Mouse (Mus musculus) stomach, postnatal 0 days (tissue): ENCODE data around the gene Lrch1. TPM values are rescaled to one million over a fixed set of nuclear protein-coding genes. Genes with fewer than 3 reads are reported as not detected.
A peak's percentile ranks its signal among the peaks of the same experiment; 100 is the strongest.

Experiments
- ATAC-seq: fragments of 200-750 bp; cut with Nextera tagmentation; 2 replicates; pipeline ENCODE4 v1.8.0; 2017; ENCODE audit not compliant: low FRiP score, low TSS enrichment
- DNase-seq: peaks from one replicate; pipeline ENCODE4 v3.0.0-alpha.2; 2016; ENCODE audit warnings: low spot score
- H3K27ac ChIP-seq: fragments of 300-500 bp; sonication (generic); replicated peaks from 2 replicates; pipeline ENCODE4 v1.5.1; 2014; ENCODE audit warnings: mild to moderate bottlenecking, control low read depth
- H3K27me3 ChIP-seq: fragments of 300-500 bp; sonication (generic); 2 replicates; pipeline ENCODE4 v1.6.1; 2014; ENCODE audit warnings: low read length; ENCODE audit not compliant: control insufficient read depth, insufficient read depth
- H3K36me3 ChIP-seq: fragments of 300-500 bp; sonication (generic); 2 replicates; pipeline ENCODE4 v1.6.1; 2014; ENCODE audit warnings: low read length, mixed read lengths; ENCODE audit not compliant: control insufficient read depth, insufficient read depth
- H3K4me1 ChIP-seq: fragments of 300-500 bp; sonication (generic); replicated peaks from 2 replicates; pipeline ENCODE4 v1.6.1; 2014; ENCODE audit warnings: antibody characterized with exemption; ENCODE audit not compliant: control insufficient read depth, insufficient read depth
- H3K4me2 ChIP-seq: fragments of 300-500 bp; sonication (generic); replicated peaks from 2 replicates; pipeline ENCODE4 v1.6.1; 2014; ENCODE audit warnings: low read depth, mild to moderate bottlenecking, control low read depth, moderate library complexity
- H3K4me3 ChIP-seq: fragments of 300-500 bp; sonication (generic); 2 replicates; pipeline ENCODE4 v1.5.1; 2014; ENCODE audit warnings: low read depth, low read length, control low read depth
- H3K9ac ChIP-seq: fragments of 300-500 bp; sonication (generic); 2 replicates; pipeline ENCODE4 v1.6.1; 2014; ENCODE audit warnings: mild to moderate bottlenecking, low read length, control low read depth, mixed read lengths
- H3K9me3 ChIP-seq: fragments of 300-500 bp; sonication (generic); 2 replicates; pipeline ENCODE4 v1.6.1; 2016; ENCODE audit warnings: low read length; ENCODE audit not compliant: control insufficient read depth
- CTCF ChIP-seq: IDR thresholded peaks from 2 replicates; pipeline ENCODE4 v1.5.1; 2016; ENCODE audit warnings: antibody characterized with exemption, low read depth, mild to moderate bottlenecking, moderate library complexity
- EP300 ChIP-seq: optimal IDR thresholded peaks from 2 replicates; pipeline ENCODE3; 2016; ENCODE audit warnings: antibody characterized with exemption
- WGBS: fragments of 180-500 bp; shearing (Covaris S2); extraction: QIAGEN DNeasy Blood & Tissue Kit; methylation state at CpG from one replicate; pipeline ENCODE4 v1.1.7; 2014; 5-methylcytosine and 5-hydroxymethylcytosine counted together
- polyA plus RNA-seq: library from polyadenylated mRNA; unstranded; fragments of >200 nt; fragmentation: Nextera tagmentation; extraction: Ambion mirVana; gene quantifications from 2 replicates; pipeline ENCODE4 v1.2.1, GENCODE M21; 2015

Gene Lrch1
- polyA plus RNA-seq, 1 experiment from 2014 or later: 11.7 TPM

DNA sequence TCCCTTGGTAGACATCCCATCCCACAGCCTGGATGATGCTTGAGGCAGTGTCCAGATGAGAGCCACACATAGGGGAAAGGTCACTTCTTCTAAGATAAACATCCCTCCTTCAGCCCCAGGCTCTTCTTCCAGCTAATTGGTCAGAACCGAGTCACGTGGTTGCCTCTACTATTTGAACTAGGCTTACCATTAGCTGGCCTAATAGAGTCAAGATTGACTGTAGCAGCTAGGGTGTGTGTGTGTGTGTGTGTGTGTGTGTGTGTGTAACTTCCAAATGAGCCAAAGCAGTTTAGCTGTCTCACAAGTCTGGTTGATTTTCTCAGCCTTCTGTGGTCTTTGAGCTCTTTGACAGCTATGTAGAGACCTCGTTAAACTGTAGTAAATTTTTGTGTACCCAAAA is 38.9 kb upstream of the Lrch1 start:
- no peak overlapping the region for H3K27ac ChIP-seq
- 48% methylated on average over 3 of the region's 3 CpGs for WGBS
- no peaks in the 10 kb centered on the region for H3K36me3 ChIP-seq
- no peaks in the 10 kb centered on the region for H3K27me3 ChIP-seq
- no peak overlapping the region for H3K9ac ChIP-seq
- no peak for TF ChIP-seq EP300
- no peak for TF ChIP-seq CTCF
- no peaks in the 10 kb centered on the region for H3K9me3 ChIP-seq
- no peak overlapping the region for H3K4me3 ChIP-seq
- DNase-seq (no peak), ATAC-seq (peak; percentile 58)
- H3K4me1 ChIP-seq: no peaks in the 10 kb centered on the region
- H3K4me2 ChIP-seq: no peak overlapping the region

DNA sequence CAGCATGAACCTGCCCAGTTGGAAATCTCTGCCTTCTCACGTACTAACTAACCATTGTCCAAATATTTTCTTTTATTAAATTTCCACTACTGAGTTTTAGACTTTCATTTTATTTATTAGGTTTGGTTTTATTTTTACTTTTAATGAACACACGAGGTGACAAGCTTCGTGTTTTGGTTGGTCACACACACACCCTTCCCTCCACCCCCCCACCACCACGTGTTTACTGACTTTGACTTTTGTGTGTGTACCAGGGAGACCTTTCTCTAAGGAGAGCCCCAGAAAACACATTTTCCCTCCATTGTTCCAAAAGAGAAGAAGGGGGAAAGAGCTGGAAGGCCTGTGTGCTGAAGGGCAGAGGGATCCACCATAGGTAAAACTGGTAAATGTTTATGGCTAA is 38.0 kb upstream of the Lrch1 start:
- Histone ChIP-seq H3K4me3 (no peak overlapping the region), H3K9ac (no peak overlapping the region), H3K9me3 (no peaks in the 10 kb centered on the region), H3K36me3 (no peaks in the 10 kb centered on the region), H3K27ac (no peak overlapping the region), H3K27me3 (no peaks in the 10 kb centered on the region), H3K4me1 (no peaks in the 10 kb centered on the region), H3K4me2 (no peak overlapping the region)
- no peak for TF ChIP-seq CTCF
- TF ChIP-seq EP300: no peak
- 43% methylated on average over 4 of the region's 4 CpGs for WGBS
- ATAC-seq: no peak
- no peak for DNase-seq

DNA sequence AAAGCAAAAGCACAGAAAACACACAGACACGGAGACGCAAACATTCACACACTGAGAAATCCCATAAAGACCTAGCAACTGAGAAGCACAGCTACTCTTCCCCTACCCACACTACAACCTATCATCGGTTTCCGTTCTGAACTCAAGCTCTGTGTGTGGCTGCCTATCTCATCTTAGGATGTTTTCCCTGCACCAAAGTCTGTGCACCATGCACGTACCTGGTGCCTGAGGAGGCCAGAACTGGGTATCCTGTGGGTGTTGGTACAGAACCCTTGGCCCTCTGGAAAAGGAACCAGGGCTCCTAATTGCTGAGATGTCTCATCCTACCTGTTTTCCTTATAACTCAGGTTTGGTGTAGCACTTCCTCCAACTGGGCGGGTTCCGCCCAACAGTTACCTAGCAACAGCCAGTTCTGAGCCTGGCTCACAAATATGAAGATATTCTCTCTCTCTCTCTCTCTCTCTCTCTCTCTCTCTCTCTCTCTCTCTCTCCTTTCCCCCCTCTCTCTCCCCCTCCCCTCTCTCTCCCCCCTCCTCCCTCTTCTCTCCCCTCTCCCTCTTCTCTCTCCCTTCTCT is 37.2 kb upstream of the Lrch1 start:
- TF ChIP-seq EP300 (no peak), CTCF (no peak)
- H3K4me1 ChIP-seq: no peaks in the 10 kb centered on the region
- DNase-seq (peak; percentile 50), ATAC-seq (peak; percentile 72)
- H3K9me3 ChIP-seq: no peaks in the 10 kb centered on the region
- H3K36me3 ChIP-seq: no peaks in the 10 kb centered on the region
- 70% methylated on average over 7 of the region's 7 CpGs for WGBS
- no peak overlapping the region for H3K27ac ChIP-seq
- H3K9ac ChIP-seq: no peak overlapping the region
- H3K27me3 ChIP-seq: no peaks in the 10 kb centered on the region
- H3K4me3 ChIP-seq: no peak overlapping the region
- no peak overlapping the region for H3K4me2 ChIP-seq

DNA sequence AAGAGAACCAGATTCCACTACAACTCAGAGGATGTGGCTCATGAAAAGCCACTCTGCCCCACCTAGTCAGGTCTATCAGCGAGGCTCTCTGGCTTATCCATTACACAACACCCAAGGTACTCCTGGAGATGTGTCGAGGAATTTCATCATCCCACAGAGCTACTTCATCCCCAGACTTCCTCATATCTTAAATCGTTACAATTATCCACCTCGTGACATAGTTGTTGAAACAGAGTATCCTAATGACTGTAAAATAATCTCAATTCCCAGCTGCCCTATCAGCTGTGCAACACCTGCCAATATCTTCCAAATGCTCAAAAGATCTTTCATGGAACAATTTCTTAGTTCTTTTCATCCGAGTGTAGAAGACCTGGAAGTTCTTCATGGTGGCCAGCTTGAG is 35.4 kb upstream of the Lrch1 start:
- ATAC-seq (no peak), DNase-seq (no peak)
- 70% methylated on average over 5 of the region's 5 CpGs for WGBS

DNA sequence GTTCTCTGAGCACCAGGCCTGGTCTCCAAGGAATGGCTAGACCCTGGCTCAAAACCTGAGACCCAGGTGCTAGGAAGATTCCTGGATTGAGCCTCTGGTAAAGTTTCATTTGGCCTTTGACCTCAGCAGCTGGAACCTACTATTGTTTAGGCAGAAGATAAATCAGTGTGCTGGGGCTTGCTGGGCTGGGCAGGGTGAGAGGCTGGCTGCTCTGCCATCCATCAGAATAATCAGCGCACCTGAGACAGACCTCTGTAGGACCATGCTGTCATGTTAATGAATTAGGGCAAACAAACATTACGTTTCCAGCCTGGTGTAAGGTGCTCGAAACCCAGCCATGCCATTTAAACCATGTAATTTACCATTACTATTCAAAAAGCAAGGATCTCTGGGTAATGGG is 33.3 kb upstream of the Lrch1 start:
- no peaks in the 10 kb centered on the region for H3K9me3 ChIP-seq
- ATAC-seq (no peak), DNase-seq (no peak)
- no peak overlapping the region for H3K4me2 ChIP-seq
- no peaks in the 10 kb centered on the region for H3K36me3 ChIP-seq
- WGBS: 45% methylated on average over 3 of the region's 3 CpGs
- H3K4me1 ChIP-seq: no peaks in the 10 kb centered on the region
- no peaks in the 10 kb centered on the region for H3K27me3 ChIP-seq
- H3K27ac ChIP-seq: no peak overlapping the region
- no peak for TF ChIP-seq EP300
- no peak for TF ChIP-seq CTCF
- no peak overlapping the region for H3K9ac ChIP-seq
- no peak overlapping the region for H3K4me3 ChIP-seq

More for the DNA sequence above, 35.4 kb upstream of the Lrch1 start:
- Histone ChIP-seq H3K4me1 (no peaks in the 10 kb centered on the region), H3K4me3 (no peak overlapping the region), H3K36me3 (no peaks in the 10 kb centered on the region), H3K4me2 (no peak overlapping the region), H3K9ac (no peak overlapping the region), H3K27ac (no peak overlapping the region), H3K9me3 (no peaks in the 10 kb centered on the region), H3K27me3 (no peaks in the 10 kb centered on the region)
- no peak for TF ChIP-seq EP300
- no peak for TF ChIP-seq CTCF

DNA sequence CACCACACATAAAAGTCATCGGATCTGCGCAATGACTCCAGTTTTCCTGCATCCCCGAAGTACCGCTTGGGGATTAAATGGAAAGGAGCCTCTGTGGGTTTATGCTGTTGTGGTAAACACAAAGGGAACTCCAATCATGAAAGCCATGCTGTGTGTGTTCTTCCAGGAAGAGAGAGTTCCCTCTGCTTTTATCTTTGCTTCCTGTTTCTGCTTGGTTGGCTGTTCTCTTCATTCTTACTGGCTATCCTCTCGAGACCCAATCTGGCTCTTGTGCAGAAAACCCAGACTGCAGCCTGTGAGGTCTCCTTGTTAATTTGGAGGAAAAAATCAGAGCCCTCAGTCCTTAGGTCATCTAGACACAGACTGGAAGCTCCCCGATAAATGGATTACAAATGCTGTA is 29.3 kb upstream of the Lrch1 start:
- Histone ChIP-seq H3K9ac (no peak overlapping the region), H3K27ac (no peak overlapping the region), H3K4me1 (no peaks in the 10 kb centered on the region), H3K4me3 (no peak overlapping the region), H3K9me3 (no peaks in the 10 kb centered on the region), H3K27me3 (no peaks in the 10 kb centered on the region), H3K4me2 (no peak overlapping the region), H3K36me3 (no peaks in the 10 kb centered on the region)
- WGBS: 66% methylated on average over 6 of the region's 6 CpGs
- DNase-seq (no peak), ATAC-seq (no peak)
- TF ChIP-seq CTCF (no peak), EP300 (no peak)
